13 mouse cellular contexts compared by ENCODE assay signal in the genomic region with DNA sequence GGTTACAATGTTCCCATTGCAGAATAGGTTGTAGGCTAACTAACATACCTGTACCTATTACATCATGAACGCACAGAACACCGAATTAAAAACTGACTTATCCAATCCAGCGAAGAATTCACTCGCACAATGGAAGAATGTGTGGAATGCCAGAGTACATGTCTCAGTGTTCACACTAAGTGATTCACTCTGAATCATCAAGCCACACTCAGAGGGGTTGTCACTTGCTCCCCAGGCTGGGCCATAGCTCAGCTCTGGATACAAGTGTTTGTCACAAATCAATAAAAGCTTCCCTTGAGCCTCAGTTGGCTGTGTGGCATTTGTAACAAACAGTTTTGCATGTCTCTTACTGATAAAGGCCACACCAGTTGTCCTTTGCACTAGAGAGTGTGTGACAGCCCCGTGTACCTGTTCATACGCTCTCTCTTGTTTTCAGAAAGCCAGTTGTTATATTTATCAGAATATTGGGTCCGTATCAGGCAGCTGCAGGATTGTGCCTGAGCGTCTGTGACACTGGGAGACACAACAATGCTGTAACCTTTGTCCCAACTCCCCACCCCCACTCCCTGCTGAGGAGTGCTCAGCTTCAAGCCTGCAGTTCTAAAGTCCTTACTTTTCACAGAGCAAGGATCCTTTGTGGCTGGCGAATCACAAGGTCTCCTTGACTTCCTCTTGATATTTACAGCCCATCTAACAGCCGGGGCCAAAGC.
DNase-seq lines count a peak whose midpoint lies in the region; ATAC-seq and TF ChIP-seq lines count a peak whose summit lies in the region.
"Had no signal": no experiment of that assay in that cellular context is flagged by ENCODE, and none has a peak within 500 bp of the region (broad histone marks: within the 10 kb centered on the region; RNA-seq: fewer than 3 reads in every experiment).

No protein-coding gene starts in this region.

- WGBS in midbrain, embryonic 10.5 days: 60% methylated on average over 10 of the region's 10 CpGs
- WGBS in midbrain, postnatal 0 days: 69% methylated on average over 10 of the region's 10 CpGs

- H3K9ac ChIP-seq in midbrain, postnatal 0 days (replicated peaks; ENCODE audit: low read length, poor library complexity, severe bottlenecking): no peak overlapping the region

- TF ChIP-seq CTCF in midbrain, postnatal 0 days (IDR thresholded peaks at IDR 0.05): no peak

- H3K4me1 ChIP-seq in midbrain, embryonic 10.5 days: peaks cover 46% of the 10 kb centered on the region
- H3K4me1 ChIP-seq in midbrain, postnatal 0 days (ENCODE audit: insufficient read depth, low read length): no peaks in the 10 kb centered on the region

- H3K4me2 ChIP-seq in midbrain, postnatal 0 days (ENCODE audit: low read depth, low read length, poor library complexity, severe bottlenecking): no peak overlapping the region

- DNase-seq in adrenal gland, postnatal 10 days: peak; percentile 24
- DNase-seq in adrenal gland, postnatal 4 days (ENCODE audit: low spot score in 2 of 2): no peak
- no peak for DNase-seq in midbrain, embryonic 10.5 days (ENCODE audit: low spot score)
- DNase-seq in midbrain, postnatal 0 days (ENCODE audit: low spot score): no peak
- peak; percentile 71 to 86 for DNase-seq in kidney, postnatal 36 days
- DNase-seq in yolk sac, embryonic 10.5 days (ENCODE audit: low spot score): peak; percentile 75
- no peak for DNase-seq in T-cell, adult 2 months (ENCODE audit: low spot score)
- no peak for DNase-seq in layer of hippocampus, adult 8-10 months (ENCODE audit: low spot score in 2 of 2)
- DNase-seq: B cell, adult 2 months; lung, postnatal 36 days; retina, postnatal 1 day; thymus, postnatal 14 days had no signal

- no peaks in the 10 kb centered on the region for H3K9me3 ChIP-seq in midbrain, embryonic 10.5 days (replicated peaks)
- H3K9me3 ChIP-seq in midbrain, postnatal 0 days (ENCODE audit: low read length): no peaks in the 10 kb centered on the region

- H3K36me3 ChIP-seq in midbrain, embryonic 10.5 days: no peaks in the 10 kb centered on the region
- H3K36me3 ChIP-seq in midbrain, postnatal 0 days (ENCODE audit: insufficient read depth, low read length): no peaks in the 10 kb centered on the region

- no peaks in the 10 kb centered on the region for H3K27me3 ChIP-seq in midbrain, embryonic 10.5 days (ENCODE audit: low read depth, poor library complexity, severe bottlenecking)
- no peaks in the 10 kb centered on the region for H3K27me3 ChIP-seq in midbrain, postnatal 0 days (ENCODE audit: insufficient read depth, low read length)

- H3K27ac ChIP-seq in midbrain, embryonic 10.5 days (replicated peaks): peak overlapping the region; percentile 10; the same call in 1 of the 2 replicates
- no peak overlapping the region for H3K27ac ChIP-seq in midbrain, postnatal 0 days (ENCODE audit: low read depth, low read length)

- H3K4me3 ChIP-seq in midbrain, embryonic 10.5 days: no peak overlapping the region
- no peak overlapping the region for H3K4me3 ChIP-seq in midbrain, postnatal 0 days (ENCODE audit: low read depth, low read length)

- ATAC-seq in midbrain, postnatal 0 days (ENCODE audit: low FRiP score): no peak
- ATAC-seq: forebrain, embryonic 14.5 days had no signal

Comparison
In these comparisons a context has a peak if more than half of its experiments do, and no peak if none do; other contexts are left out.
1. DNase-seq: peak in adrenal gland, postnatal 10 days (single experiment), kidney, postnatal 36 days (2 of 2) and yolk sac, embryonic 10.5 days (single experiment); none in adrenal gland, postnatal 4 days (0 of 2), midbrain, embryonic 10.5 days (single experiment), midbrain, postnatal 0 days (single experiment), T-cell, adult 2 months (single experiment) and layer of hippocampus, adult 8-10 months (0 of 2).